Mouse (Mus musculus) thymus, adult 2 months (tissue): ENCODE data around the gene Ube2s. TPM values are rescaled to one million over a fixed set of nuclear protein-coding genes. Genes with fewer than 3 reads are reported as not detected.

ENCODE experiments used
- DNase-seq: peaks from one replicate; pipeline ENCODE4 v3.0.0; 2021
- H3K27ac ChIP-seq: fragments of 200-500 bp; 2 replicates; pipeline ENCODE4 v1.5.1; 2012; ENCODE audit warnings: low read length, control low read depth; ENCODE audit not compliant: control insufficient read depth, insufficient read depth
- H3K27me3 ChIP-seq: fragments of 200-500 bp; 2 replicates; pipeline ENCODE4 v1.6.1; 2012; ENCODE audit warnings: mild to moderate bottlenecking, low read length, moderate library complexity, mixed read lengths; ENCODE audit not compliant: control insufficient read depth, insufficient read depth
- H3K36me3 ChIP-seq: fragments of 200-500 bp; 2 replicates; pipeline ENCODE4 v1.6.1; 2012; ENCODE audit warnings: mild to moderate bottlenecking, low read length, moderate library complexity; ENCODE audit not compliant: control insufficient read depth, insufficient read depth
- H3K4me1 ChIP-seq: fragments of 200-500 bp; replicated peaks from 2 replicates; pipeline ENCODE4 v1.6.1; 2012; ENCODE audit warnings: low read length; ENCODE audit not compliant: control insufficient read depth, insufficient read depth
- H3K4me3 ChIP-seq: fragments of 200-500 bp; 2 replicates; pipeline ENCODE4 v1.5.1; 2012; ENCODE audit warnings: mild to moderate bottlenecking, low read length, control low read depth, moderate library complexity; ENCODE audit not compliant: control insufficient read depth, insufficient read depth
- CTCF ChIP-seq: fragments of 200-500 bp; IDR thresholded peaks from 2 replicates; pipeline ENCODE4 v1.5.1; 2012; ENCODE audit warnings: mild to moderate bottlenecking, control low read depth, low read length, moderate library complexity, borderline replicate concordance; ENCODE audit not compliant: control insufficient read depth, poor library complexity, insufficient read depth; ENCODE audit errors: extremely low read depth
- POLR2A ChIP-seq: fragments of 200-500 bp; IDR thresholded peaks from 2 replicates; pipeline ENCODE4 v1.6.1; 2012; ENCODE audit warnings: mild to moderate bottlenecking, low read length, control low read depth, moderate library complexity; ENCODE audit not compliant: control insufficient read depth, poor library complexity, insufficient read depth; ENCODE audit errors: extremely low read depth
- WGBS: fragments of 180-500 bp; shearing (Covaris S2); methylation state at CpG from one replicate; pipeline ENCODE4 v1.1.7; 2018; 5-methylcytosine and 5-hydroxymethylcytosine counted together
- polyA plus RNA-seq: library from polyadenylated mRNA; depleted of rRNA; stranded (reverse); fragments of >200 nt; gene quantifications from 2 replicates; pipeline ENCODE4 v1.2.3, GENCODE M21; 2012

Gene Ube2s
- polyA plus RNA-seq, 1 experiment, result 970 TPM

DNA sequence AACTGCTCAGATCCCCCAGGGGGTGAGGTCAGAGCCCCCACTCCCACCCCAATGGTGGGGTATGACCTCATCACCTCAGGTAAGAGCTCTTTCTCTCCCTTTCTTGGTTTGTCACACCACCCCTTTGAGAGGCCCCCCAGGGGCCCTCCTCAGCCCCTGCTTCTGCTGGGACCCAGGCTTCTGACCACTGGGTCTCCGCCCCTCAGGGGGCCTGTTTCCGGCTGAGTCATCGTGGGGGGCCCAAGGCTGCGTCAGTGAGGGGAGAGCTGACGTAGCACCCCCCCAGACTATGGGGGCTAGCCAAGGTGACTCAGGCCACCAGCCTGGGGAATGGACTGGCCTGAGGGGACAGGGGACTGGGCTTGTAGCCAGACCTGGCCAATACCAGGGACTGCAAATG, 32.5 kb downstream of the Ube2s start:
- no peaks in the 10 kb centered on the region for H3K36me3 ChIP-seq
- 9% methylated on average over 5 of the region's 5 CpGs for WGBS
- no peaks in the 10 kb centered on the region for H3K4me1 ChIP-seq
- DNase-seq, result no peak
- peaks cover 2% of the 10 kb centered on the region; the same call in 1 of the 2 replicates for H3K27me3 ChIP-seq
- TF ChIP-seq CTCF (peak; percentile 36; the same call in 1 of the 2 replicates), POLR2A (no peak)
- H3K4me3 ChIP-seq, result no peak overlapping the region
- no peak overlapping the region for H3K27ac ChIP-seq

DNA sequence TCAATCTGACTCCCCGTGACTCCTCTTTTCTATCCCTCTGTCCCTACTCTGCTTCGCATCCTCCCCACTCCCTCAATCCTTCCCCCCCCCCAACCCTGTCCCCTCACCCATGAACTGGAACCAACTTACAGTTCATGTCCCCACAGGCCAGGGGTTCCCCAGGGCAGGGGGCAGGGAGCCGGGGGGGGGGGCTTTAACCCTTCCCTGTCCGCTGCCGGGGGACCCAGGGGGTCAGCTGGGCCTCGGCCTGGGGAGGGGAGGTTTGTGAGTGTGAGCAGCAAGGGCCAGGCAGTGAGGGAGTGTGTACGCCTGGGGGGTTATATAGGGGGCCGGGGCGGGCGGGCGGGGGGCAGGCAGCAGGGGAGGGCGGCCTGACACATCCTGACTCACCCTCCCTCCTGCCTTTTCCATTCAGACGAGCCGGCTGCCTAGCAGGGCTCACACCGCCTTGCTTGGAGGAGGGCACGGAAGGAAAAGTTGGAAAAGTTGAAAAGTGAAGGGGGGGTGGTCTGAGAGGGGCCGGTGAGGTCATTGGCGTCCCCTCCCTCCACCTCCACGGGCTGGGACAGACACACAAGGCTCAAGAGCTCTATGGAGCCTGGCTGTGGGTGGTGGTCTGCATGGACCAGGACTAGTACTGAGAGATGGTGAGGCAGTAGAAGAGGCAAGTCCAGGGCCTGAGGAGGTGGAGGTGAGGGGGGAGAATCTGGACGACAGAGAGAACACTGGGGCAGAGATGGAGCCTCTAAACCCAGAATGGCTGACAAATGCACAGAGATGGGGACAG, 34.3 kb downstream of the Ube2s start:
- DNase-seq, result no peak
- H3K4me1 ChIP-seq, result no peaks in the 10 kb centered on the region
- TF ChIP-seq POLR2A, result no peak
- TF ChIP-seq CTCF, result no peak
- H3K27ac ChIP-seq, result no peak overlapping the region
- H3K4me3 ChIP-seq, result no peak overlapping the region
- no peaks in the 10 kb centered on the region for H3K36me3 ChIP-seq
- 53% methylated on average over 20 of the region's 20 CpGs for WGBS
- peaks cover 4% of the 10 kb centered on the region; the same call in 1 of the 2 replicates for H3K27me3 ChIP-seq

DNA sequence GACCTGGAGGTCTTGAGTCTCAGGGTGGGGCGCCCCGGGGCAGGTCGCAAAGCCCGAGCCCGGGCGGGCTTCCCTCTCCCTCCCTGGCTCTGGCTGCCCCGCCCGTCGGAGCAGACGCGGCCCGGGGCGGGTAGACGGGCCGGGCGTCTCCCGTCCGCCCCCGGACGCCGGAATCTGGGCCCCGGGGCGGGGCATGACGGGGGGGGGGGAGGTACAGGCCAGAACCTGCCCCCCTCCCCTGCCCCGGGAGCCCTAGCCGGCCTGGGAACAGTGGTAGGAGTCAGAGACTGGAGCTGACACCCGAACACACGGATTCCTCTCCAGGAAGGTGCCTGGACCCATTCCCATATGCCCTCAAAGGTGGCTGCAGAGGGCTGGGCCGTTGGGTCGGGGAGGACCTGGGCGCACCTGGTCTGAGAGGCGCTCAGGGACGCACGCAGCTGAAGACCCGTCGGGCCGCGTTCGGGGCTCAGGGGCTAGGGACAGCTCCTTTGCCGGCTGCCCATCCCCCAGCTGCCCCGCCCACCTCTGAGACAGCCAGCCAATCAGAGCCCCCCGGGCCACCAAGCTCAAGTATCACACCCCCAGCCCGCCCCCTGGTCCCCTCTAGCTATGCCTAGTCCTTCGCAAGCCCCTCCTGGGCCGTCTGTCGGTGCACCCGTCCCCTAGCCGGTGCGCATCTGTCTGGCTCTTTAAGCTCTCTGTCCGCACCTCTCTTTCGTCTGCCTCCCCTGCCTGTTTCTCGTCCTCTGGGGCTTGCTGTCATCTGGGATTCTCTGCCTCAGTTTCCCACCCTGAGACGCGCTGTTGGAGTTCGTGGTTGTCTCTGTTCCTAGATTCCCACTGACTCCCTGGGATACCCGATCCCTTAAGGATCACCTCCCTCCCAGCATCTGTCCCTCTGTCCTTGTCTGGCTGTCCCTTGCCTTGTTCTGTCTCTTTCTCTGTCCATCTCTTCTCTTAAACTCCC, 35.2 kb downstream of the Ube2s start:
- Histone ChIP-seq H3K27me3 (peaks cover 4% of the 10 kb centered on the region; the same call in 1 of the 2 replicates), H3K4me1 (no peaks in the 10 kb centered on the region), H3K36me3 (no peaks in the 10 kb centered on the region), H3K27ac (no peak overlapping the region), H3K4me3 (peak overlapping the region; percentile 4; the same call in 1 of the 2 replicates)
- no peak for TF ChIP-seq POLR2A
- no peak for TF ChIP-seq CTCF
- WGBS, result 4% methylated on average over 42 of the region's 56 CpGs
- peak; percentile 34 for DNase-seq

DNA sequence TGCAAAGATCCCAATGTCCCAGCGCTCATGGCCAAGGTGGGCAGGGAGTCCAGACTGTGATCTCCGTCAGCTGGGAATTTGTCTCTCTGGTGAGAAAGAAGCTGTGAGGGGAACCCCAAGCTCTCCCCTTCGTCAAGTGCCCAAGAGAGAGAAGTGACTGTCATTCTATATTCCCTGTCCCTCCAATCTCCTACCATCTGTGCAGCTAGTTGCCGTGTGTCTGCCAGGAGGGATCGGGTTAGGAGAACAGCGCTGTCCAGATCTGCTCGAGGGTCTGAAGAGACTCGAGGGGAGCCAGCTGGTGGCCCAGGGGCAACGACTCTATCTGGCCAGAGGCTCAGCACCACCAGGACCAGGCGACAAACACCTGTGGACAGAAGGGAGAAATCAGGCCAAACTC, 36.3 kb downstream of the Ube2s start:
- 68% methylated on average over 10 of the region's 10 CpGs for whole genome bisulfite sequencing
- H3K27ac ChIP-seq, result no peak overlapping the region
- H3K27me3 ChIP-seq, result peaks cover 4% of the 10 kb centered on the region; the same call in 1 of the 2 replicates
- no peak for DNase-seq
- no peak overlapping the region for H3K4me3 ChIP-seq
- no peaks in the 10 kb centered on the region for H3K36me3 ChIP-seq
- TF ChIP-seq POLR2A (no peak), CTCF (no peak)
- no peaks in the 10 kb centered on the region for H3K4me1 ChIP-seq

DNA sequence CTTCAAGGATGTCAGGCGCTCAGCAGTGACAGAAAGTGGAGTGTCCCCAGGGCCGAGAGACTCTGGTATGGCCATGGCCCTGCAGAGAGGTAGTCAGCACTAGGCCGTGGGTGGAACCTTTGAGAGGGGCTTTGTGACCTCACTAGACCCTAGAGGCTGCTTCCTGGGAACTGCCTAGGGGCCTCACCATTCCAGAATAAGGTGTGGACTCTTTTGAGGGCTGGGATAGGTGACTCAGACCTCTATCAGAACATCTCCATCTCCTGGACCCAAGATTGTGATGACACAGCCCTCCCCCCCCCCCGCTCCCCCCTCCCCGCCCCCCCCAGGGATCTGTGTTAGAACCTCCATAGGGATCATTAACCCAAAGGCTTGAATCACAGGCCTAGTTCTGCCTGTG, 41.2 kb downstream of the Ube2s start, which contains the start of gene Fam71e2:
Gene Fam71e2 (minus strand): TSS at position 101 of the 400 bp plus-strand sequence.
- Histone ChIP-seq H3K4me1 (no peaks in the 10 kb centered on the region), H3K27me3 (peaks cover 4% of the 10 kb centered on the region; the same call in 1 of the 2 replicates), H3K36me3 (no peaks in the 10 kb centered on the region), H3K4me3 (no peak within 1 kb of the TSS), H3K27ac (no peak within 1 kb of the TSS)
- 91% methylated on average over 4 of the region's 5 CpGs for WGBS
- no peak for TF ChIP-seq POLR2A
- no peak for TF ChIP-seq CTCF
- no peak for DNase-seq
